Mouse (Mus musculus) NIH3T3 (cell line): Measurements from ENCODE around the gene Sgpl1.

ENCODE experiments used
- DNase-seq: peaks from one replicate; pipeline ENCODE4 v3.0.0-alpha.2; 2012; ENCODE audit warnings: low read depth

The Sgpl1 gene

GRCm38 (mm10) chr10:61147157-61148040 lies at the start of gene Sgpl1:
TSS of gene Sgpl1 (minus strand) at chr10:61147703.
- peak; percentile 99 for DNase-seq

GRCm38 (mm10) chr10:61195718-61196291 lies 48.3 kb upstream of the Sgpl1 start:
- DNase-seq, result no peak

- no peak for DNase-seq
Observed at GRCm38 (mm10) chr10:61195216-61195615, 47.7 kb upstream of the Sgpl1 start.

- no peak for DNase-seq
Observed at GRCm38 (mm10) chr10:61194611-61195010, 47.1 kb upstream of the Sgpl1 start.

GRCm38 (mm10) chr10:61188010-61188409 lies 40.5 kb upstream of the Sgpl1 start:
- no peak for DNase-seq

- no peak for DNase-seq
Observed at GRCm38 (mm10) chr10:61187001-61187400, 39.5 kb upstream of the Sgpl1 start.

GRCm38 (mm10) chr10:61179927-61180326 lies 32.4 kb upstream of the Sgpl1 start:
- DNase-seq, result no peak

GRCm38 (mm10) chr10:61178687-61179086 lies 31.2 kb upstream of the Sgpl1 start:
- no peak for DNase-seq

- no peak for DNase-seq
Observed at GRCm38 (mm10) chr10:61177751-61178150, 30.2 kb upstream of the Sgpl1 start.

GRCm38 (mm10) chr10:61176221-61176790 lies 28.8 kb upstream of the Sgpl1 start:
- no peak for DNase-seq

- DNase-seq, result peak; percentile 80
Observed at GRCm38 (mm10) chr10:61175442-61176204, 28.1 kb upstream of the Sgpl1 start.

GRCm38 (mm10) chr10:61174711-61175441 lies 27.4 kb upstream of the Sgpl1 start:
- no peak for DNase-seq

GRCm38 (mm10) chr10:61172496-61172895 lies 25.0 kb upstream of the Sgpl1 start:
- DNase-seq, result peak; percentile 16

- DNase-seq, result no peak
Observed at GRCm38 (mm10) chr10:61171654-61172053, 24.2 kb upstream of the Sgpl1 start, which contains the start of gene Tbata. TSS of gene Tbata (plus strand) at chr10:61171954.

- DNase-seq, result no peak
Observed at GRCm38 (mm10) chr10:61168393-61168792, 20.9 kb upstream of the Sgpl1 start.

- no peak for DNase-seq
Observed at GRCm38 (mm10) chr10:61167333-61168096, 20.0 kb upstream of the Sgpl1 start.

GRCm38 (mm10) chr10:61162366-61162765 lies 14.9 kb upstream of the Sgpl1 start:
- DNase-seq, result no peak

GRCm38 (mm10) chr10:61160671-61161070 lies 13.2 kb upstream of the Sgpl1 start:
- peak; percentile 65 for DNase-seq

- peak; percentile 17 for DNase-seq
Observed at GRCm38 (mm10) chr10:61160089-61160488, 12.6 kb upstream of the Sgpl1 start.

- DNase-seq, result no peak
Observed at GRCm38 (mm10) chr10:61158594-61158993, 11.1 kb upstream of the Sgpl1 start.

GRCm38 (mm10) chr10:61156453-61156852 lies 8.9 kb upstream of the Sgpl1 start:
- no peak for DNase-seq
